Mouse (Mus musculus) limb, embryonic 12.5 days (tissue): Measurements from ENCODE around the gene Elobl. TPM values are rescaled to one million over a fixed set of nuclear protein-coding genes. Genes with fewer than 3 reads are reported as not detected.

Experiments used
- ATAC-seq: fragments of 200-750 bp; cut with Nextera tagmentation; 2 replicates; pipeline ENCODE4 v1.8.0; 2017; ENCODE audit warnings: low read depth, moderate TSS enrichment; ENCODE audit not compliant: insufficient number of reproducible peaks, insufficient read depth, low FRiP score, low TSS enrichment
- H3K27ac ChIP-seq: fragments of 300-500 bp; sonication (generic); 2 replicates; pipeline ENCODE4 v1.5.1; 2016; ENCODE audit warnings: mild to moderate bottlenecking, moderate library complexity
- H3K27me3 ChIP-seq: fragments of 300-500 bp; sonication (generic); 2 replicates; pipeline ENCODE4 v1.6.1; 2016; ENCODE audit warnings: mild to moderate bottlenecking, moderate library complexity
- H3K36me3 ChIP-seq: fragments of 300-500 bp; sonication (generic); 2 replicates; pipeline ENCODE4 v1.6.1; 2016; ENCODE audit warnings: mild to moderate bottlenecking, moderate library complexity
- H3K4me1 ChIP-seq: fragments of 300-500 bp; sonication (generic); replicated peaks from 2 replicates; pipeline ENCODE4 v1.6.1; 2016
- H3K4me2 ChIP-seq: fragments of 300-500 bp; sonication (generic); 2 replicates; pipeline ENCODE4 v1.6.1; 2016; ENCODE audit warnings: mild to moderate bottlenecking, moderate library complexity
- H3K4me3 ChIP-seq: fragments of 300-500 bp; sonication (generic); replicated peaks from 2 replicates; pipeline ENCODE4 v1.5.1; 2016; ENCODE audit warnings: mild to moderate bottlenecking
- H3K9ac ChIP-seq: fragments of 300-500 bp; sonication (generic); replicated peaks from 2 replicates; pipeline ENCODE4 v1.6.1; 2016; ENCODE audit warnings: mild to moderate bottlenecking, moderate library complexity
- H3K9me3 ChIP-seq: fragments of 300-500 bp; sonication (generic); 2 replicates; pipeline ENCODE4 v1.6.1; 2016; ENCODE audit warnings: mild to moderate bottlenecking, moderate library complexity
- WGBS: fragments of 180-500 bp; shearing (Covaris S2); methylation state at CpG from one replicate; pipeline ENCODE4 v1.1.7; 2016; 5-methylcytosine and 5-hydroxymethylcytosine counted together
- polyA plus RNA-seq: library from polyadenylated mRNA; unstranded; fragments of >200 nt; fragmentation: Nextera tagmentation; extraction: Ambion mirVana; gene quantifications from 2 replicates; pipeline ENCODE4 v1.2.1, GENCODE M21; 2016

Gene Elobl
- polyA plus RNA-seq, 1 experiment from 2014 or later, result not detected

GRCm38 (mm10) chr11:88934089-88935000 lies 32.4 kb downstream of the Elobl start:
- peaks cover 68% of the 10 kb centered on the region for H3K36me3 ChIP-seq
- no peaks in the 10 kb centered on the region for H3K27me3 ChIP-seq
- no peak overlapping the region for H3K9ac ChIP-seq
- H3K4me3 ChIP-seq, result no peak overlapping the region
- no peak overlapping the region for H3K27ac ChIP-seq
- no peak for ATAC-seq
- no peak overlapping the region for H3K4me2 ChIP-seq
- H3K4me1 ChIP-seq, result no peaks in the 10 kb centered on the region
- 92% methylated on average over 19 of the region's 19 CpGs for WGBS
- no peaks in the 10 kb centered on the region for H3K9me3 ChIP-seq

- H3K9me3 ChIP-seq, result no peaks in the 10 kb centered on the region
- no peak overlapping the region for H3K27ac ChIP-seq
- ATAC-seq, result no peak
- H3K36me3 ChIP-seq, result peaks cover 69% of the 10 kb centered on the region
- no peaks in the 10 kb centered on the region for H3K27me3 ChIP-seq
- no peak overlapping the region for H3K9ac ChIP-seq
- no peak overlapping the region for H3K4me3 ChIP-seq
- no peak overlapping the region for H3K4me2 ChIP-seq
- H3K4me1 ChIP-seq, result no peaks in the 10 kb centered on the region
- 92% methylated on average over 9 of the region's 9 CpGs for WGBS
These were observed 33.7 kb downstream of the Elobl start for GRCm38 (mm10) chr11:88933030-88933429.

GRCm38 (mm10) chr11:88931692-88932530 lies 34.8 kb downstream of the Elobl start:
- H3K9me3 ChIP-seq, result no peaks in the 10 kb centered on the region
- no peak overlapping the region for H3K9ac ChIP-seq
- ATAC-seq, result no peak
- no peak overlapping the region for H3K27ac ChIP-seq
- H3K4me3 ChIP-seq, result no peak overlapping the region
- no peaks in the 10 kb centered on the region for H3K27me3 ChIP-seq
- WGBS, result 83% methylated on average over 14 of the region's 14 CpGs
- no peaks in the 10 kb centered on the region for H3K4me1 ChIP-seq
- peaks cover 69% of the 10 kb centered on the region for H3K36me3 ChIP-seq
- H3K4me2 ChIP-seq, result no peak overlapping the region

- H3K36me3 ChIP-seq, result peaks cover 78% of the 10 kb centered on the region
- no peak for ATAC-seq
- 94% methylated on average over 5 of the region's 5 CpGs for WGBS
- H3K9me3 ChIP-seq, result no peaks in the 10 kb centered on the region
- H3K4me3 ChIP-seq, result no peak overlapping the region
- H3K27me3 ChIP-seq, result no peaks in the 10 kb centered on the region
- no peaks in the 10 kb centered on the region for H3K4me1 ChIP-seq
- no peak overlapping the region for H3K9ac ChIP-seq
- no peak overlapping the region for H3K27ac ChIP-seq
- H3K4me2 ChIP-seq, result no peak overlapping the region
These were observed 40.2 kb downstream of the Elobl start for GRCm38 (mm10) chr11:88926566-88926965.

Other genes starting within 250 kb of the Elobl start
- 16.8 and 24.0 TPM in 2 replicates for gene Msi2, start 248.4 kb downstream of the Elobl start, polyA plus RNA-seq
- gene Akap1, start 102.3 kb downstream of the Elobl start, polyA plus RNA-seq, result 15.3 and 16.7 TPM in 2 replicates
- gene Scpep1, start 11.5 kb downstream of the Elobl start, polyA plus RNA-seq, result 68.8 and 71.2 TPM in 2 replicates
- 31.7 and 33.6 TPM in 2 replicates for gene Coil, start 3.3 kb upstream of the Elobl start, polyA plus RNA-seq
- 4.4 and 4.8 TPM in 2 replicates for gene Trim25, start 32.4 kb upstream of the Elobl start, polyA plus RNA-seq
- gene Dgke, start 99.9 kb upstream of the Elobl start, polyA plus RNA-seq, result 5.5 and 6.6 TPM in 2 replicates
- 0.73 and 0.83 TPM in 2 replicates for gene Gm525, start 106.9 kb upstream of the Elobl start, polyA plus RNA-seq